Mouse (Mus musculus): ENCODE results near the gene Pkd2. TPM values are rescaled to one million over a fixed set of nuclear protein-coding genes. Genes with fewer than 3 reads are reported as not detected.

Pkd2 gene
- total and polyA plus RNA-seq, 3 experiments = not detected

GRCm38 (mm10) chr5:104442396-104442795, 16.9 kb upstream of the Pkd2 start:
- Histone ChIP-seq H3K27me3 (ENCODE audit: control insufficient read depth in 1 of 2, insufficient read depth in 2 of 2, low read length in 2 of 2) (no peaks in the 10 kb centered on the region), H3K27ac (ENCODE audit: control insufficient read depth, low read depth, low read length) (no peak overlapping the region), H3K9ac (ENCODE audit: control insufficient read depth, low read depth, low read length, poor library complexity, severe bottlenecking) (no peak overlapping the region), H3K79me2 (ENCODE audit: control insufficient read depth, insufficient read depth, low read length, poor library complexity) (no peaks in the 10 kb centered on the region), H3K36me3 (ENCODE audit: control insufficient read depth in 1 of 2, insufficient read depth in 2 of 2, low read length in 2 of 2) (no peaks in the 10 kb centered on the region; a peak in 1 of 4 replicates), H3K9me3 (replicated peaks; ENCODE audit: insufficient read depth, low read length) (no peaks in the 10 kb centered on the region), H3K4me1 (ENCODE audit: control insufficient read depth in 1 of 2, insufficient read depth in 2 of 2, low read length in 2 of 2) (no peaks in the 10 kb centered on the region), H3K4me3 (ENCODE audit: control insufficient read depth in 1 of 2, insufficient read depth in 1 of 2, low read depth in 2 of 2, low read length in 2 of 2) (no peak overlapping the region)
- TF ChIP-seq RCOR1 (IDR thresholded peaks at IDR 0.05; ENCODE audit: low read depth, low read length) = no peak
- no peak for TF ChIP-seq BHLHE40 (IDR thresholded peaks at IDR 0.05; ENCODE audit: borderline replicate concordance, low read depth, low read length)
- no peak for TF ChIP-seq UBTF (IDR thresholded peaks at IDR 0.05; ENCODE audit: borderline replicate concordance, insufficient read depth, low read depth, low read length)
- TF ChIP-seq RAD21 (IDR thresholded peaks at IDR 0.05; ENCODE audit: low read depth, low read length) = no peak
- no peak for TF ChIP-seq TAL1 (IDR thresholded peaks at IDR 0.05; ENCODE audit: low read length)
- no peak for TF ChIP-seq ZMIZ1 (IDR thresholded peaks at IDR 0.05; ENCODE audit: low read depth, low read length)
- DNase-seq (ENCODE audit: low read depth, low spot score) = no peak

GRCm38 (mm10) chr5:104442850-104443249, 16.4 kb upstream of the Pkd2 start:
- Histone ChIP-seq H3K36me3 (ENCODE audit: control insufficient read depth in 1 of 2, insufficient read depth in 2 of 2, low read length in 2 of 2) (no peaks in the 10 kb centered on the region; a peak in 1 of 4 replicates), H3K9me3 (replicated peaks; ENCODE audit: insufficient read depth, low read length) (no peaks in the 10 kb centered on the region), H3K4me1 (ENCODE audit: control insufficient read depth in 1 of 2, insufficient read depth in 2 of 2, low read length in 2 of 2) (no peaks in the 10 kb centered on the region), H3K9ac (ENCODE audit: control insufficient read depth, low read depth, low read length, poor library complexity, severe bottlenecking) (no peak overlapping the region), H3K79me2 (ENCODE audit: control insufficient read depth, insufficient read depth, low read length, poor library complexity) (no peaks in the 10 kb centered on the region), H3K27me3 (ENCODE audit: control insufficient read depth in 1 of 2, insufficient read depth in 2 of 2, low read length in 2 of 2) (no peaks in the 10 kb centered on the region), H3K27ac (ENCODE audit: control insufficient read depth, low read depth, low read length) (no peak overlapping the region), H3K4me3 (ENCODE audit: control insufficient read depth in 1 of 2, insufficient read depth in 1 of 2, low read depth in 2 of 2, low read length in 2 of 2) (no peak overlapping the region)
- no peak for TF ChIP-seq POLR2AphosphoS2 (IDR thresholded peaks at IDR 0.05; ENCODE audit: low read length)
- no peak for TF ChIP-seq GABPA (IDR thresholded peaks at IDR 0.05; ENCODE audit: low read depth, low read length)
- TF ChIP-seq MEF2A (IDR thresholded peaks at IDR 0.05; ENCODE audit: extremely low read depth, insufficient replicate concordance, low read depth, low read length, poor library complexity, severe bottlenecking) = no peak
- no peak for TF ChIP-seq ZNF384 (IDR thresholded peaks at IDR 0.05; ENCODE audit: low read depth, low read length)
- TF ChIP-seq E2F4 (IDR thresholded peaks at IDR 0.05; ENCODE audit: borderline replicate concordance, low read depth, low read length) = no peak
- no peak for TF ChIP-seq MAZ (IDR thresholded peaks at IDR 0.05; ENCODE audit: low read depth, low read length)
- no peak for TF ChIP-seq CHD1 (IDR thresholded peaks at IDR 0.05; ENCODE audit: low read depth, low read length)
- TF ChIP-seq ZKSCAN1 (IDR thresholded peaks at IDR 0.05; ENCODE audit: low read depth, low read length) = no peak
- TF ChIP-seq CHD2 (IDR thresholded peaks at IDR 0.05; ENCODE audit: low read length) = no peak
- TF ChIP-seq NRF1 (IDR thresholded peaks at IDR 0.05; ENCODE audit: insufficient read depth, low read depth, low read length, poor library complexity, severe bottlenecking) = no peak
- TF ChIP-seq SIN3A (IDR thresholded peaks at IDR 0.05; ENCODE audit: low read length) = no peak
- no peak for TF ChIP-seq POLR2AphosphoS5 (IDR thresholded peaks at IDR 0.05; ENCODE audit: borderline replicate concordance, low read depth, low read length)
- TF ChIP-seq JUND (IDR thresholded peaks at IDR 0.05; ENCODE audit: low read depth, low read length) = no peak
- TF ChIP-seq POLR2A (IDR thresholded peaks at IDR 0.05; ENCODE audit: control insufficient read depth in 1 of 2, insufficient read depth in 1 of 2, low read depth in 1 of 2, low read length in 2 of 2, poor library complexity in 1 of 2) = no peak
- TF ChIP-seq KAT2A (conservative IDR thresholded peaks at IDR 0.05; ENCODE audit: low read depth, low read length) = no peak
- TF ChIP-seq ELF1 (IDR thresholded peaks at IDR 0.05; ENCODE audit: low read depth, low read length) = no peak
- TF ChIP-seq TBP (IDR thresholded peaks at IDR 0.05; ENCODE audit: low read depth, low read length) = no peak
- no peak for DNase-seq (ENCODE audit: low read depth, low spot score)
